Mouse (Mus musculus) limb, embryonic 10.5 days (tissue): Measurements from ENCODE around the gene Naa50. TPM values are rescaled to one million over a fixed set of nuclear protein-coding genes. Genes with fewer than 3 reads are reported as not detected.

Source experiments
- DNase-seq: peaks from one replicate; pipeline ENCODE4 v3.0.0-alpha.2; 2017; ENCODE audit warnings: low spot score
- H3K27ac ChIP-seq: fragments of 300-500 bp; sonication (generic); 2 replicates; pipeline ENCODE4 v1.5.1; 2016; ENCODE audit warnings: mild to moderate bottlenecking
- H3K27me3 ChIP-seq: fragments of 300-500 bp; sonication (generic); 2 replicates; pipeline ENCODE4 v1.6.1; 2016; ENCODE audit warnings: low read depth, mild to moderate bottlenecking; ENCODE audit not compliant: poor library complexity, severe bottlenecking
- H3K36me3 ChIP-seq: fragments of 300-500 bp; sonication (generic); 2 replicates; pipeline ENCODE4 v1.6.1; 2016; ENCODE audit warnings: mild to moderate bottlenecking, moderate library complexity
- H3K4me1 ChIP-seq: fragments of 300-500 bp; sonication (generic); 2 replicates; pipeline ENCODE4 v1.6.1; 2016
- H3K4me3 ChIP-seq: fragments of 300-500 bp; sonication (generic); 2 replicates; pipeline ENCODE4 v1.5.1; 2016; ENCODE audit warnings: mild to moderate bottlenecking, moderate library complexity
- H3K9me3 ChIP-seq: fragments of 300-500 bp; sonication (generic); replicated peaks from 2 replicates; pipeline ENCODE4 v1.6.1; 2016; ENCODE audit warnings: mild to moderate bottlenecking
- WGBS: fragments of 180-500 bp; shearing (Covaris S2); methylation state at CpG from one replicate; pipeline ENCODE4 v1.1.7; 2016; 5-methylcytosine and 5-hydroxymethylcytosine counted together
- polyA plus RNA-seq: library from polyadenylated mRNA; unstranded; fragments of >200 nt; fragmentation: Nextera tagmentation; extraction: Ambion mirVana; gene quantifications from 2 replicates; pipeline ENCODE4 v1.2.1, GENCODE M21; 2016

Gene Naa50
- polyA plus RNA-seq, 1 experiment from 2014 or later = 138 TPM

DNA sequence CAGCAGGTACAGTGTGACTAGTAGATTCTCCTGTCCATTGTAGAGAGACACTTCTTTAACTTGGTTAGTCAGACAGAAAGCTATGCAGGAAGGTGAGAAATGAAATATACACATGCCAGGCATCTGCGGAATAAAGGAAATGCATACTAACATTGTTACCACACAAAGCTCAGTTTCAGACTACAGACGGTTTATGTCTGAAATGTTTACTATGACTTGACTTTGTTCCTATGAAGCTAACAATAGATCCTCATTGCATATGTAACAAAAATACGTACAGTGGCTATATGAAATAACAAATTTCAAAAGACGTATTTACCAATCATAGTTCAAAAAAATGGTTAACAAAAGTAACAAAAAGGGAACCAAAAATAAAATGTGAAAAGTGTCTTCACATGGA is 47.5 kb downstream of the Naa50 start:
- no peak for DNase-seq

DNA sequence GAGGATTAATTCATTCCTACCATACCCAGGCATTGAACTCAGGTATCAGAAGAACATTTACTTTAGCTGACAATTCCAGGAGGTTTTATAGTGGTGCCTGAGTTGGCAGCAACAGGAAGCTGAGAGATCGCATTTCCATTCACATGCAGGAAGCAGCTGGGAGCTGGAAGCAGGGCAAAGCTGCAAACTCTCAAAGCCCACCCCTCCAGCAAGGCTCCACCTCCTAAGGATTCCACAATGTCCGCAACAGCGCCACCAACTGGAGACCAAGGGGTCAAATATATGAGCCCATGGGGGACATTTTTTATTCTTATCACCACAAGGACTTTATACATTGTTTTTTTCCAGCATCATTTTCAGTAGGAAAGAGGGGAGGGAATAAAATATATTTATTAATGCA is 49.1 kb downstream of the Naa50 start:
- no peaks in the 10 kb centered on the region; the same call in 1 of the 2 replicates for H3K9me3 ChIP-seq
- no peaks in the 10 kb centered on the region; the same call in 1 of the 2 replicates for H3K4me1 ChIP-seq
- DNase-seq = no peak
- H3K4me3 ChIP-seq = no peak overlapping the region
- H3K36me3 ChIP-seq = peaks cover 13% of the 10 kb centered on the region
- H3K27me3 ChIP-seq = no peaks in the 10 kb centered on the region
- WGBS = 88% methylated on average over 3 of the region's 3 CpGs
- H3K27ac ChIP-seq = no peak overlapping the region

More for the DNA sequence above, 47.5 kb downstream of the Naa50 start:
- Histone ChIP-seq H3K9me3 (no peaks in the 10 kb centered on the region; the same call in 1 of the 2 replicates), H3K27ac (no peak overlapping the region), H3K4me1 (no peaks in the 10 kb centered on the region; the same call in 1 of the 2 replicates), H3K4me3 (no peak overlapping the region), H3K27me3 (no peaks in the 10 kb centered on the region), H3K36me3 (peaks cover 13% of the 10 kb centered on the region)
- WGBS = 95% methylated on average over 4 of the region's 4 CpGs

GRCm38 (mm10) chr16:44190032-44190431 is 50.4 kb downstream of the Naa50 start:
- no peak overlapping the region for H3K27ac ChIP-seq
- H3K27me3 ChIP-seq = no peaks in the 10 kb centered on the region
- no peak for DNase-seq
- H3K9me3 ChIP-seq = no peaks in the 10 kb centered on the region; the same call in 1 of the 2 replicates
- no peak overlapping the region for H3K4me3 ChIP-seq
- WGBS = 94% methylated on average over 6 of the region's 6 CpGs
- peaks cover 13% of the 10 kb centered on the region for H3K36me3 ChIP-seq
- no peaks in the 10 kb centered on the region for H3K4me1 ChIP-seq

DNA sequence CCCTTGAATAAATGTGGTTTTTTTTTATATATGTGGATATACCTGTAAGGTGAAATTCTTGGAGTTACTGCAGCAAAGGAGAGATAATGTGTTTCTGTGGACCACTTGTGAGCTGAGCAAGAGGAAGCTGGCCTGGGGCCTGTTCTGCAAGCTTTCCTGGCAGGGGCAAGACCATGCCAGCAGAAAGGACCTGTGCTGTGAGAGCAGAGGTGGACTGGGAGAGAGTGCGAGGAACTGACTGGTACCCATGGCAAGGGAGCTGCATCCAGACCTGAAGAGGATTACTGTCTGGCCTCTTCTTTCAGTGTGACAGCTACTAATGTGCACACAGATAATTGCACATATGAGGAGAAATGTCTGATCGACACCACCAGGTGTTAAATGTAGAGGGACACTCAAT is 51.3 kb downstream of the Naa50 start:
- H3K4me3 ChIP-seq = no peak overlapping the region
- no peak overlapping the region for H3K27ac ChIP-seq
- H3K9me3 ChIP-seq = no peaks in the 10 kb centered on the region; the same call in 1 of the 2 replicates
- no peaks in the 10 kb centered on the region for H3K27me3 ChIP-seq
- peaks cover 13% of the 10 kb centered on the region for H3K36me3 ChIP-seq
- 88% methylated on average over 2 of the region's 2 CpGs for WGBS
- no peaks in the 10 kb centered on the region for H3K4me1 ChIP-seq
- DNase-seq = no peak

DNA sequence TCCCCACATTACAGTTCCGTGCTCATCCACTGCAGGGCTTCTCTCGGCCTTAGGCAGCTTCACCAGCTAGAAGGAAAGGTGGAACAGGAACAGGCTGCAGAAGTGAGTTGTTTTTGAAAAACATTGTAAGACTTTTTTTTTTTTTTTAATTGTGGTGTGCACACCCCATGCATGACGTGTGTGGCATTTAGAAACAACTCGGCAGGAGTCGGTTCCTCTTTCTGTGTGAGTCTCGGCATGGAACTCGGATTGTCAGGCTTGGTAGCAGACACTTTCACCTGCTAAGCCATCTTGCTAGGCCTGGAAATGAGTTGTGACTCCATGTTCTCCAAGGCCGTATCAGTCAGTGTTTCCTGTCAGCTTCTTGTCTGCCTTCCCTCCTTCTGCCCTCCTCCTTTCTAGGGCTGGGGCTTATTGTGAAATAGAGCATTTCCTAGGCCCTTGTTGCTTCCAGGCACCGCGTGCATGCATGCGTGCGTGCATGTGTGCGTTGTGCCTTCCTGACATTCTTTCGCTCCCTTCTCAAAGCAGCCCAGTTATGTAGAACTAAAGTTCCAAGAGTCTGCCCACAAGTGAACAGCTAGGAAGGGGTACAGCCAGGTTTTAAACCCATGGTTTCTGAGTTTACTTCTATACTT is 59.6 kb downstream of the Naa50 start:
- no peak for DNase-seq
- Histone ChIP-seq H3K4me1 (no peaks in the 10 kb centered on the region), H3K9me3 (no peaks in the 10 kb centered on the region), H3K27me3 (no peaks in the 10 kb centered on the region), H3K36me3 (peaks cover 48% of the 10 kb centered on the region), H3K4me3 (no peak overlapping the region), H3K27ac (no peak overlapping the region)
- WGBS = 96% methylated on average over 14 of the region's 14 CpGs

GRCm38 (mm10) chr16:44200146-44200545 is 60.5 kb downstream of the Naa50 start:
- Histone ChIP-seq H3K4me3 (no peak overlapping the region), H3K4me1 (no peaks in the 10 kb centered on the region), H3K27ac (no peak overlapping the region), H3K9me3 (no peaks in the 10 kb centered on the region), H3K36me3 (peaks cover 54% of the 10 kb centered on the region), H3K27me3 (no peaks in the 10 kb centered on the region)
- 91% methylated on average over 4 of the region's 4 CpGs for WGBS
- DNase-seq = no peak

GRCm38 (mm10) chr16:44204331-44204730 is 64.7 kb downstream of the Naa50 start:
- H3K4me1 ChIP-seq = peaks cover 11% of the 10 kb centered on the region
- no peak overlapping the region for H3K27ac ChIP-seq
- no peaks in the 10 kb centered on the region for H3K9me3 ChIP-seq
- H3K36me3 ChIP-seq = peaks cover 83% of the 10 kb centered on the region
- no peak for DNase-seq
- no peaks in the 10 kb centered on the region for H3K27me3 ChIP-seq
- H3K4me3 ChIP-seq = no peak overlapping the region
- WGBS = 96% methylated on average over 6 of the region's 6 CpGs

- 90% methylated on average over 8 of the region's 8 CpGs for WGBS
- H3K4me1 ChIP-seq = peaks cover 11% of the 10 kb centered on the region
- no peak for DNase-seq
- H3K27me3 ChIP-seq = no peaks in the 10 kb centered on the region
- no peak overlapping the region for H3K27ac ChIP-seq
- H3K36me3 ChIP-seq = peaks cover 84% of the 10 kb centered on the region
- no peaks in the 10 kb centered on the region for H3K9me3 ChIP-seq
- no peak overlapping the region for H3K4me3 ChIP-seq
Measured at GRCm38 (mm10) chr16:44205973-44206372, 66.3 kb downstream of the Naa50 start.

- WGBS = 86% methylated on average over 10 of the region's 10 CpGs
- Histone ChIP-seq H3K4me3 (no peak overlapping the region), H3K4me1 (peaks cover 11% of the 10 kb centered on the region), H3K27ac (no peak overlapping the region), H3K36me3 (peaks cover 87% of the 10 kb centered on the region), H3K9me3 (no peaks in the 10 kb centered on the region), H3K27me3 (no peaks in the 10 kb centered on the region)
- DNase-seq = no peak
Measured at GRCm38 (mm10) chr16:44210156-44211053, 70.8 kb downstream of the Naa50 start.

GRCm38 (mm10) chr16:44211054-44211414 is 71.4 kb downstream of the Naa50 start:
- H3K27ac ChIP-seq = no peak overlapping the region
- no peaks in the 10 kb centered on the region for H3K9me3 ChIP-seq
- H3K27me3 ChIP-seq = no peaks in the 10 kb centered on the region
- 87% methylated on average over 1 of the region's 1 CpGs for WGBS
- no peak for DNase-seq
- peaks cover 11% of the 10 kb centered on the region for H3K4me1 ChIP-seq
- H3K4me3 ChIP-seq = no peak overlapping the region
- peaks cover 88% of the 10 kb centered on the region for H3K36me3 ChIP-seq

DNA sequence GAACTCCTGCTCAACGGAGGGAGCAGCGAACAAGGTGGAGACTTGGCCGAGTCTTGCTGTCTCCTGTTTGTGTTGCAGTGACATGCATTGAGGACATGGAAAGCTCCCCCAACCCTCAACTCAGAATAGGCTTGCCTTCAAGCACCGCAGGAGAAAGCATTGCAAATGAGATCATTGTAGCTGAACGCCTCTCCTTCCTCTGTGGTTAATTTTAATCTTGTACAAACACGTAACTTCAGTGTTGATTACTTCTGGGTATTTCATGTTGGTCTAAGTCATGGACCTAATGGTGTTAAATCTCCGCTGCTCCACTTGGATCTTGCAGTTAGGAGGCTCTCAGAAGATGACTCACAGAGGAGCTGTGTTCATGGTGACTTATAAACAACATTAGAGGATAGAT is 73.1 kb downstream of the Naa50 start:
- Histone ChIP-seq H3K4me3 (no peak overlapping the region), H3K27ac (no peak overlapping the region), H3K36me3 (peaks cover 92% of the 10 kb centered on the region), H3K9me3 (no peaks in the 10 kb centered on the region), H3K27me3 (no peaks in the 10 kb centered on the region), H3K4me1 (no peaks in the 10 kb centered on the region)
- DNase-seq = no peak
- 97% methylated on average over 7 of the region's 7 CpGs for WGBS
